Mouse (Mus musculus): ENCODE results near the gene Ralgds. TPM values are rescaled to one million over a fixed set of nuclear protein-coding genes. Genes with fewer than 3 reads are reported as not detected.
A peak's percentile ranks its signal among the peaks of the same experiment; 100 is the strongest.

Ralgds gene
- total RNA-seq, 2 experiments from 2014 or later = 82.7 to 82.8 TPM

- intact Hi-C loops (cut with DNase I) = no loop called here
- DNase-seq (ENCODE audit: low spot score in 2 of 2) = no peak
Measured at GRCm38 (mm10) chr2:28527436-28528353, 14.8 kb downstream of the Ralgds start.

- DNase-seq (ENCODE audit: low spot score in 2 of 2) = no peak
- intact Hi-C loops (cut with DNase I) = no loop called here
Measured at GRCm38 (mm10) chr2:28528354-28528730, 15.4 kb downstream of the Ralgds start.

GRCm38 (mm10) chr2:28529856-28530255 lies 16.9 kb downstream of the Ralgds start:
- intact Hi-C loops (cut with DNase I) = no loop called here
- DNase-seq (ENCODE audit: low spot score in 2 of 2) = no peak

GRCm38 (mm10) chr2:28530311-28530710 lies 17.4 kb downstream of the Ralgds start:
- DNase-seq (ENCODE audit: low spot score in 2 of 2) = no peak
- intact Hi-C loops (cut with DNase I) = no loop called here

- peak; percentile 88 to 89 for DNase-seq (ENCODE audit: low spot score in 2 of 2)
- intact Hi-C loops (cut with DNase I) = loop anchor here (2.0 kb wide), 1 partner anchor 14 kb away; no protein-coding TSS in a partner anchor
Measured at GRCm38 (mm10) chr2:28532938-28533771, 20.2 kb downstream of the Ralgds start.

GRCm38 (mm10) chr2:28533901-28534435 lies 21.0 kb downstream of the Ralgds start:
- DNase-seq (ENCODE audit: low spot score in 2 of 2) = no peak
- intact Hi-C loops (cut with DNase I) = loop anchor here (2.0 kb wide), 1 partner anchor 15 kb away; no protein-coding TSS in a partner anchor

GRCm38 (mm10) chr2:28534436-28535262 lies 21.7 kb downstream of the Ralgds start:
- intact Hi-C loops (cut with DNase I) = no loop called here
- DNase-seq (ENCODE audit: low spot score in 2 of 2) = peak; percentile 30 to 38

GRCm38 (mm10) chr2:28535263-28535540 lies 22.3 kb downstream of the Ralgds start:
- intact Hi-C loops (cut with DNase I) = no loop called here
- peak in 1 of 2 experiments; percentile 24 for DNase-seq (ENCODE audit: low spot score in 2 of 2)

- intact Hi-C loops (cut with DNase I) = no loop called here
- DNase-seq (ENCODE audit: low spot score in 2 of 2) = peak; percentile 57 to 59
Measured at GRCm38 (mm10) chr2:28535650-28536049, 22.7 kb downstream of the Ralgds start.

- intact Hi-C loops (cut with DNase I) = no loop called here
Measured at GRCm38 (mm10) chr2:28536166-28536565, 23.2 kb downstream of the Ralgds start.

GRCm38 (mm10) chr2:28536766-28537633 lies 24.1 kb downstream of the Ralgds start:
- no peak for DNase-seq (ENCODE audit: low spot score in 2 of 2)
- intact Hi-C loops (cut with DNase I) = no loop called here

More at GRCm38 (mm10) chr2:28536166-28536565, 23.2 kb downstream of the Ralgds start:
- no peak for DNase-seq (ENCODE audit: low spot score in 2 of 2)

- no peak for DNase-seq (ENCODE audit: low spot score in 2 of 2)
- intact Hi-C loops (cut with DNase I) = no loop called here
Measured at GRCm38 (mm10) chr2:28537634-28537920, 24.7 kb downstream of the Ralgds start.

- DNase-seq (ENCODE audit: low spot score in 2 of 2) = peak in 1 of 2 experiments; percentile 32
- intact Hi-C loops (cut with DNase I) = no loop called here
Measured at GRCm38 (mm10) chr2:28537995-28538816, 25.3 kb downstream of the Ralgds start.

- intact Hi-C loops (cut with DNase I) = no loop called here
- DNase-seq (ENCODE audit: low spot score in 2 of 2) = no peak
Measured at GRCm38 (mm10) chr2:28538817-28539128, 25.8 kb downstream of the Ralgds start.

- intact Hi-C loops (cut with DNase I) = no loop called here
- peak; percentile 64 to 67 for DNase-seq (ENCODE audit: low spot score in 2 of 2)
Measured at GRCm38 (mm10) chr2:28539206-28539605, 26.3 kb downstream of the Ralgds start.

- intact Hi-C loops (cut with DNase I) = no loop called here
- no peak for DNase-seq (ENCODE audit: low spot score in 2 of 2)
Measured at GRCm38 (mm10) chr2:28539949-28540348, 27.0 kb downstream of the Ralgds start.

GRCm38 (mm10) chr2:28540587-28541227 lies 27.8 kb downstream of the Ralgds start:
- DNase-seq (ENCODE audit: low spot score in 2 of 2) = no peak
- intact Hi-C loops (cut with DNase I) = no loop called here

- intact Hi-C loops (cut with DNase I) = no loop called here
- peak; percentile 43 to 50 for DNase-seq (ENCODE audit: low spot score in 2 of 2)
Measured at GRCm38 (mm10) chr2:28543894-28544293, 31.0 kb downstream of the Ralgds start.
